Mouse (Mus musculus) neural tube, embryonic 15.5 days (tissue): Measurements from ENCODE around the gene Rmnd1. TPM values are rescaled to one million over a fixed set of nuclear protein-coding genes. Genes with fewer than 3 reads are reported as not detected.

ENCODE experiments used
- ATAC-seq: fragments of 200-750 bp; cut with Nextera tagmentation; 2 replicates; pipeline ENCODE4 v1.8.0; 2017; ENCODE audit warnings: mild to moderate bottlenecking, moderate TSS enrichment, moderate library complexity; ENCODE audit not compliant: low FRiP score
- H3K27ac ChIP-seq: fragments of 300-500 bp; sonication (generic); replicated peaks from 2 replicates; pipeline ENCODE4 v1.5.1; 2015; ENCODE audit warnings: mild to moderate bottlenecking, inconsistent platforms
- H3K27me3 ChIP-seq: fragments of 300-500 bp; sonication (generic); replicated peaks from 2 replicates; pipeline ENCODE4 v1.6.1; 2015; ENCODE audit warnings: inconsistent platforms
- H3K36me3 ChIP-seq: fragments of 300-500 bp; sonication (generic); 2 replicates; pipeline ENCODE4 v1.6.1; 2015; ENCODE audit warnings: inconsistent platforms
- H3K4me1 ChIP-seq: fragments of 300-500 bp; sonication (generic); 2 replicates; pipeline ENCODE4 v1.6.1; 2015; ENCODE audit warnings: inconsistent platforms
- H3K4me2 ChIP-seq: fragments of 300-500 bp; sonication (generic); 2 replicates; pipeline ENCODE4 v1.6.1; 2015; ENCODE audit warnings: inconsistent platforms, mild to moderate bottlenecking, moderate library complexity
- H3K4me3 ChIP-seq: fragments of 300-500 bp; sonication (generic); replicated peaks from 2 replicates; pipeline ENCODE4 v1.5.1; 2015; ENCODE audit warnings: mild to moderate bottlenecking, inconsistent platforms
- H3K9ac ChIP-seq: fragments of 300-500 bp; sonication (generic); replicated peaks from 2 replicates; pipeline ENCODE4 v1.6.1; 2015; ENCODE audit warnings: mild to moderate bottlenecking, inconsistent platforms
- H3K9me3 ChIP-seq: fragments of 300-500 bp; sonication (generic); replicated peaks from 2 replicates; pipeline ENCODE4 v1.6.1; 2016; ENCODE audit warnings: inconsistent platforms
- WGBS: fragments of 180-500 bp; shearing (Covaris S2); methylation state at CpG from one replicate; pipeline ENCODE4 v1.1.7; 2015; ENCODE audit warnings: mixed read lengths; 5-methylcytosine and 5-hydroxymethylcytosine counted together
- polyA plus RNA-seq: library from polyadenylated mRNA; unstranded; fragments of >200 nt; fragmentation: Nextera tagmentation; extraction: Ambion mirVana; gene quantifications from 2 replicates; pipeline ENCODE4 v1.2.1, GENCODE M21; 2015

Gene Rmnd1
- polyA plus RNA-seq, 1 experiment from 2014 or later = 50.9 TPM

DNA sequence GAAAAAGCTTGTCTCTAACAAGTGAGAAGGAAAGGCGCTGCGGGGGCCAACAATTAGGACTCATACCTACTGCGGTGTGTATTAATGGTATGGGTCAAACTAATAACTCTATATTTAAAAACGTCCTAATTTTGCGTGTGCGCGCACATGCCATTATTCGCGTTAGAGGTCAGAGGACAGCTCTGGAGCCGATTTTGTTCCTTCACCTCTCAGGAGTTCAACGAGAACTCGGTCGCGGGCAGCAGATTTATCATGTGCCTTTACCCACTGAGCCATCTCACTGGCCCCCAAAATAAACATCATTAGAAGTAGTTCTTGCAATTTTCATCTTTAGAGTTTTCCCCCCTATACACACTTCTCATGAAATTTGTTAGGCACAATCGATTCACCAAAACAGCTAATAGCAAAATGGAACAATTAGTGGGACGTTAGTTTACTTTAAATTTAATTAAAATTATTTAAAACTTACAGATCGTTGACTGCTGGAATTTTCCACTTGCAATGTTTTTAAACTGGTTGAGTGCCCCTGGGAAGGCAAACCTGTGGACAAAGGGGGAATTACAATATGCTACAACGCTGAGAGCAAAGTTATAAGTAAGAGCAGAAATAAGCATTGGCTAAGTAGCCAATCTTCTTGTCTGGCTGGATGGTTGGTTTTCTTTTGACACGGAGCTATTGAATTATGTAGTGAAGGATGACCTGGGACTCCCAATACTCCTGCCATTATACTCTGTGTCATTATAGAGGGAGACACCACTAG is 988 bp upstream of the Rmnd1 start:
- H3K9me3 ChIP-seq = no peaks in the 10 kb centered on the region
- peak overlapping the region; percentile 61 for H3K4me3 ChIP-seq
- peak overlapping the region; percentile 62 for H3K9ac ChIP-seq
- H3K36me3 ChIP-seq = peaks cover 5% of the 10 kb centered on the region; the same call in 1 of the 2 replicates
- 11% methylated on average over 19 of the region's 19 CpGs for WGBS
- H3K4me2 ChIP-seq = peak overlapping the region; percentile 59
- peaks cover 21% of the 10 kb centered on the region for H3K4me1 ChIP-seq
- peak; percentile 13; the same call in 1 of the 2 replicates for ATAC-seq
- peak overlapping the region; percentile 88 for H3K27ac ChIP-seq
- H3K27me3 ChIP-seq = no peaks in the 10 kb centered on the region

DNA sequence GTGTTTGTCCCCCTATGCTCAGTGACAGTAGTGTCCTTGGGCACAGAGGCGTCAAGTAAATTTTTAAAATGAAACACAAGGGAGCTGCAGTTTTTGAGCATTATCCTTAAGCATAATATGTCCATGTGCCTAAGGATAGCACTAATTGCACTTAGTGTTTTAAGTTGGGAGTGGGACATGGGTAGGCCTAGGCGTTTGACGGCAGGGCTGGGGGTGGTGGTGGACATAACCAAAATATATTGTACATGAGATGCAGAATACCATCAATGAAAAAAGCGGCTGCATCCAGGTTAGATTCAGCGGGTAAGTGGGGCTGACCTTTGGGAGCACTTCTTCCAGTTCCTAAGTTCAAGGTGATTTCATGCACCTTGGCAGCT is 454 bp downstream of the Rmnd1 start:
- peak overlapping the region; percentile 61 for H3K4me3 ChIP-seq
- WGBS = 10% methylated on average over 5 of the region's 5 CpGs
- H3K4me2 ChIP-seq = peak overlapping the region; percentile 73
- H3K27ac ChIP-seq = peak overlapping the region; percentile 81
- H3K4me1 ChIP-seq = peaks cover 21% of the 10 kb centered on the region
- H3K27me3 ChIP-seq = no peaks in the 10 kb centered on the region
- H3K9me3 ChIP-seq = no peaks in the 10 kb centered on the region
- ATAC-seq = peak; percentile 56
- peaks cover 7% of the 10 kb centered on the region for H3K36me3 ChIP-seq
- peak overlapping the region; percentile 58 for H3K9ac ChIP-seq

DNA sequence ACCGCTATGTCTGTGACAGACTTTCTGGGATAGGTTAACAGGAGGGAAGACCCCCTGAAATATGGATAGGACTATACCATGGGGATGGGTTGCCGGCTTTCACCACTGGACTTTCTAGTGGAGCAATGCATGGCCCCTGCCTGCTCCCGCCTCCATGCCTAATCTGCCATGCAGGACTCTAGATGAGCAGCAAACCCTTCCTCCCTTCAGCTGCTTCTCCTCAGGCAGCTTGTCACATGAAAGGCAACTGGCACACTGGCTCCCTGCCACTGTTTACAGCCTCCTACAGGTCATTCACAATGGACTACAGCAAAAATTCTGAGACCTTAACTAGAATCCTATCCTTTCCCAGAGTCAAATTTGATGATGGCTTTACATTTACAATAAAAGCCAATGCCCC is 1.4 kb downstream of the Rmnd1 start:
- H3K36me3 ChIP-seq = peaks cover 16% of the 10 kb centered on the region
- peak overlapping the region; percentile 61 for H3K4me3 ChIP-seq
- peak overlapping the region; percentile 73 for H3K4me2 ChIP-seq
- no peak overlapping the region for H3K27ac ChIP-seq
- no peak overlapping the region; the same call in 1 of the 2 replicates for H3K9ac ChIP-seq
- no peaks in the 10 kb centered on the region for H3K9me3 ChIP-seq
- WGBS = 82% methylated on average over 3 of the region's 3 CpGs
- H3K4me1 ChIP-seq = peaks cover 21% of the 10 kb centered on the region
- no peak for ATAC-seq
- H3K27me3 ChIP-seq = no peaks in the 10 kb centered on the region

DNA sequence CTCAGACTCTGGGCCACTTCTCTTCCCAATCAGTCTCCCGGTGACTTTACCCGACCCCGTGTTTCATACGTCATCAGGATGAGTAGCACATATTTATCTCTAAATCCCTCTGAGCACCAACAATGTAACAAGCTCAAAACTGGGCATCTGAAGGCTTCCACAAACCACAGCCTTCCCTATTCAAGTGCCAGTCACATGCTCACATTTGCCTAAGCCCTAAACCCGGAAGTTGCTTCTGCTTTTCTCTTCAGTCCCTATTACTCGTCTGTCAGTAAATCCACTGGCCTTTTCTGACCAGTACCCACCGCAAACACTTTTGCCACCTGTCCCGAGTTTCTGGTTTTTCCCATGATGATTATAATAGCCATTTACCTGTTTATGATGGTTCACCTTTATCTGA is 1.8 kb downstream of the Rmnd1 start:
- no peak for ATAC-seq
- 89% methylated on average over 8 of the region's 8 CpGs for WGBS
- Histone ChIP-seq H3K9me3 (no peaks in the 10 kb centered on the region), H3K4me2 (no peak overlapping the region), H3K4me3 (0 out of 2 replicates have a peak overlapping the region, but pooled peaks have one; percentile 61), H3K4me1 (peaks cover 21% of the 10 kb centered on the region), H3K27me3 (no peaks in the 10 kb centered on the region), H3K9ac (no peak overlapping the region), H3K27ac (no peak overlapping the region), H3K36me3 (peaks cover 20% of the 10 kb centered on the region)

DNA sequence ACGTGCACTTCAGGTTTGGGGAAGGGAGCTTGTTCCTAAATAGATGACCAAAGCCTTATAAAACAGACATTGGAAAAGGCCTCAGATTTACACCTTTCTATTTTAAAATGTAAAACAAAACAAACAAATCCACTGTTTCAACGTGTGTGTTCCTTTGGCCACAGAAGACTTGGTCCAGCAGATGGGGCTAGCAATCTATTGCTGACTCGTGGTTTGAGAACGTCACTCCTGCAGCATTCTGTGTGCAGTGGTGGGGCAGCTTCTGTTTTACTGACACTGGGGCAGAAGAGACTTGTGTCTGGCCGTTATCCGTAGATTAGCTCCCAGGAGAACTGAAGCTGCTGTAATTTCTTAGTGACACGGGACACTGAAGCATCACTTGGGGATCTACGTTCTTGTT is 6.9 kb downstream of the Rmnd1 start:
- Histone ChIP-seq H3K4me2 (no peak overlapping the region), H3K4me1 (no peaks in the 10 kb centered on the region), H3K36me3 (peaks cover 49% of the 10 kb centered on the region), H3K4me3 (no peak overlapping the region), H3K27me3 (no peaks in the 10 kb centered on the region), H3K9ac (no peak overlapping the region; the same call in 1 of the 2 replicates), H3K27ac (no peak overlapping the region), H3K9me3 (no peaks in the 10 kb centered on the region)
- ATAC-seq = no peak
- WGBS = 70% methylated on average over 8 of the region's 8 CpGs

DNA sequence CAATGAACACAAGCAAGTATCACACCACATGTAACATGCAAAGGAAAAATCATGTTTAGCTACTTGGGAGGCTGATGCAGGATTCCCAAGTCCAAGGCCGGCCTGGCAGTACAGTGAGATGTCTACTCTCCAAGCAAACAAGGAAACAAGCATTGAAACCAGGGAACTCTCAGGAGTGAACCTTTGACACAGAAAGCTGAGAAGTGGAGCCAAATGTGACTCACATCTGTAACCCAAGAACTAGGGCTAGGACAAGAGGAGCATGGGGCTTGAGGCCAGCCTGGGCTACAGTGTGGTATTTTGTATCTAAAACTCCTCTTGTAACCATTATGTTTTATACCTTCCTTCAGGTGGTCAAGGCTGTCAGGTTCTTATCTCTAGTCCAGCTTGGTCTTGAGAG is 25.0 kb downstream of the Rmnd1 start:
- H3K9me3 ChIP-seq = no peaks in the 10 kb centered on the region
- H3K9ac ChIP-seq = no peak overlapping the region
- H3K4me1 ChIP-seq = no peaks in the 10 kb centered on the region
- H3K4me3 ChIP-seq = no peak overlapping the region
- WGBS = 100% methylated on average over 1 of the region's 1 CpGs
- H3K27ac ChIP-seq = no peak overlapping the region
- no peak for ATAC-seq
- no peaks in the 10 kb centered on the region for H3K27me3 ChIP-seq
- H3K4me2 ChIP-seq = no peak overlapping the region
- peaks cover 44% of the 10 kb centered on the region for H3K36me3 ChIP-seq

DNA sequence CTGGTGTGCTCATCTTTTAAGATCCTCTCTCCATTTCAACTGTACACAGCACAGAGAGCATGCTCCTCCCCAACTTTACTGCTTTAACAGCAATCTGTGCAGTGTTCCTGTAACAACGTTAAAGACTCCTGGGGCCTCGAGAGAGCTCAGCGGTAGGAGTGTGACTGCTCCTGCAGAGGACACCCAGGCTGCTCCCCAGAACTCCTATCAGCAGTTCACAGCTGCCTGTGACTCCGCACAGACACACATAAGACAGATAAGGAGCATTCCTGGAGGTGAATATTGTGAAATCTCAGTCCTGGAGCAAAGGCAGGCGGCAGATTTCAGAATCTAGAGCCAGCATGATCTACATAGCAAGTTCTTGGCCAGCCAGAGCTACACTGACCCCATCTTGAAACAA is 26.7 kb downstream of the Rmnd1 start:
- no peak overlapping the region; the same call in 1 of the 2 replicates for H3K27ac ChIP-seq
- H3K4me1 ChIP-seq = no peaks in the 10 kb centered on the region
- H3K4me3 ChIP-seq = no peak overlapping the region
- no peaks in the 10 kb centered on the region for H3K9me3 ChIP-seq
- H3K9ac ChIP-seq = no peak overlapping the region
- no peak overlapping the region for H3K4me2 ChIP-seq
- H3K36me3 ChIP-seq = peaks cover 38% of the 10 kb centered on the region
- 75% methylated on average over 5 of the region's 5 CpGs for WGBS
- peak; percentile 30; the same call in 1 of the 2 replicates for ATAC-seq
- H3K27me3 ChIP-seq = no peaks in the 10 kb centered on the region

DNA sequence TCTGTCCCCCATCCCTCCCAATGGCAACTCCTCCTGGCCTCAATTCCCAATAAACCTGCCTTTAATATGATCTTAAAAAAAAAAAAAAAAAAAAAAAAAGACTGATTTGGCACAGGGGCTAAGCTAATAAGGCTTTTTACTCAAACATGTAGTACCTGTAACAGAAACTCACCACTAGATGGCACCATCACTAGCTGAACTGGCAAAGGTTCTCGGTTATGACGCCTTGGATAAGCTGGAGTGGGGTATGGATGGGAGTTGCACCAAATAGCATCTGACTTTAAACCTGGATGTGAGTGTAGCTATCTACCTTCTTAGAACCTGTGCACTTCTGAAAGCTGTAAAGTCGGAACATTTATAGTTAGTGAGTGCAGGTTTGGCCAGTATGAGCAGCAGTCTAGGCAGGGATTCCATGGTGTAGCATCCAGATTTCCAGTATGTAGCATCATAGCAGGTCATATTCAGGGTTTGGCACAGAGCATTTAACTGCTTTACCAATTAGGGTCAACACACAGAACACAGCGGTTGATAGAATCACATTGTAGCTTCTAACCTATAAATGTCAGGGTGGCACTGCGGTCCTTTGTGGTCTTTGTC is 27.2 kb downstream of the Rmnd1 start:
- no peaks in the 10 kb centered on the region for H3K27me3 ChIP-seq
- no peak overlapping the region for H3K4me2 ChIP-seq
- no peak overlapping the region for H3K9ac ChIP-seq
- whole genome bisulfite sequencing = 60% methylated on average over 5 of the region's 5 CpGs
- H3K4me3 ChIP-seq = no peak overlapping the region
- peaks cover 33% of the 10 kb centered on the region for H3K36me3 ChIP-seq
- no peak overlapping the region; the same call in 1 of the 2 replicates for H3K27ac ChIP-seq
- no peaks in the 10 kb centered on the region for H3K9me3 ChIP-seq
- no peaks in the 10 kb centered on the region for H3K4me1 ChIP-seq
- peak; percentile 52; the same call in 1 of the 2 replicates for ATAC-seq

DNA sequence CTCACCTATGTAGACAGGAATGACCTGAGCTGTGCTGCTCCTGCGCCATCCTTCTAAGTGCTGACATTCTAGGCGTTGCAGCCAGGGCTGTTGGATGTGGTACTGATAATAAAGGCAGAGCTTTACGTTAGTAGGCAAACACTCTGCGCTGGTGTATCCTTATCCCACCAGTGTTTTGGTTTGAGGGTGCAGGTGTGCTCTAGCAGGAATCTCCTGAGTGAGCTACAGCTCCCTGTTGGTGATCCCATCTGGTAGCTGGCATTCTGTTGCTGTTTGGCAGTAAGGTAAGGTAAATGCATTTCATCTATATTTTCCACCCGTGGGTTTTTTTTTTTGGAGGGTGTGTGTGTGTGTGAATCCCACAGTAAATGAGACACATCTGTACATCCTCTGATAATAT is 34.1 kb downstream of the Rmnd1 start:
- Histone ChIP-seq H3K27ac (no peak overlapping the region), H3K36me3 (peaks cover 8% of the 10 kb centered on the region), H3K9ac (no peak overlapping the region), H3K4me2 (no peak overlapping the region), H3K4me1 (peaks cover 14% of the 10 kb centered on the region; the same call in 1 of the 2 replicates), H3K27me3 (no peaks in the 10 kb centered on the region), H3K9me3 (no peaks in the 10 kb centered on the region), H3K4me3 (no peak overlapping the region)
- no peak for ATAC-seq
- WGBS = 79% methylated on average over 5 of the region's 5 CpGs

DNA sequence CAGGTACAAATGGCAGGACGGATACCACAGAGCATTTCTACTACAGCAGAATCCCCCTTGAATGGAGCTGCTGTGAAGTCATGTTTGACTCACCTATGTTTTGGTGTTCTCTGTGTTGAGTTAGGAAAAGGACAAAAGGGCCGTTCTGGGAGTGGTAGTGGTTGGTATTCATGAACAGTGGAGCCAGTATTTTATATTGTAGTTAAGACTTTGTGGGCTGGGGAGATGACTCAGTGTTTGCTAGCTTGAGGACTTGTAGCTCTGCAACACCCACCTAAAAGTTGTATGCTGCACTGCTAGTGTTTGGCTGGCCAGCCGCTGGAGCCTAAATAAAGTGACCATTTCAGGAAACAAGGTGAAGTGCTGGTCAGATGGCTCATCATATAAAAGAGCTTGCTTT is 36.9 kb downstream of the Rmnd1 start:
- H3K4me3 ChIP-seq = no peak overlapping the region
- ATAC-seq = no peak
- no peak overlapping the region for H3K9ac ChIP-seq
- WGBS = 91% methylated on average over 3 of the region's 3 CpGs
- H3K4me2 ChIP-seq = no peak overlapping the region
- peaks cover 30% of the 10 kb centered on the region for H3K4me1 ChIP-seq
- H3K9me3 ChIP-seq = no peaks in the 10 kb centered on the region
- no peak overlapping the region for H3K27ac ChIP-seq
- H3K27me3 ChIP-seq = no peaks in the 10 kb centered on the region
- peaks cover 8% of the 10 kb centered on the region for H3K36me3 ChIP-seq

DNA sequence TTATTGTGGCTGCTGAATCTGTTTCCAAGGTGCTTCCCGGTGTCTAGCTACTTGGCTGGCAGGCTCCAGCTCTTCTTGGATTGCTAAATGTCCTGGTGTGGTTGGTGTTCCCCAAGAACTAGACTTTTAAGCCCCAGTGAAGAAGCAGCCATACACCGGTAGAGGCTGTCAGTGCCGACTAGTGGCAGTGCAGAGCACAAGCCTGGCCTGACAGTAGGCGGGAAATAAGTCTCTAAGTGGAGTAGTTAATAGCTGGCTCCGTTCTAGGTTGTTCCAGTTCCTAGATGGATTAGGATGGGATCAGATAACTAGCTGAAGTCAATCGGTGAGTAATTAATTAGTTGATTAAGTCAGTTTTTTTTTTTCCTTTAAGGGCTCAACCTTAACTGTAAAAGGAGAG is 40.3 kb downstream of the Rmnd1 start:
- H3K27me3 ChIP-seq = no peaks in the 10 kb centered on the region
- peaks cover 2% of the 10 kb centered on the region for H3K36me3 ChIP-seq
- H3K4me3 ChIP-seq = no peak overlapping the region
- H3K4me2 ChIP-seq = 0 out of 2 replicates have a peak overlapping the region, but pooled peaks have one; percentile 5
- ATAC-seq = no peak
- no peaks in the 10 kb centered on the region for H3K9me3 ChIP-seq
- WGBS = 56% methylated on average over 6 of the region's 6 CpGs
- H3K27ac ChIP-seq = no peak overlapping the region
- no peak overlapping the region for H3K9ac ChIP-seq
- peaks cover 43% of the 10 kb centered on the region for H3K4me1 ChIP-seq

DNA sequence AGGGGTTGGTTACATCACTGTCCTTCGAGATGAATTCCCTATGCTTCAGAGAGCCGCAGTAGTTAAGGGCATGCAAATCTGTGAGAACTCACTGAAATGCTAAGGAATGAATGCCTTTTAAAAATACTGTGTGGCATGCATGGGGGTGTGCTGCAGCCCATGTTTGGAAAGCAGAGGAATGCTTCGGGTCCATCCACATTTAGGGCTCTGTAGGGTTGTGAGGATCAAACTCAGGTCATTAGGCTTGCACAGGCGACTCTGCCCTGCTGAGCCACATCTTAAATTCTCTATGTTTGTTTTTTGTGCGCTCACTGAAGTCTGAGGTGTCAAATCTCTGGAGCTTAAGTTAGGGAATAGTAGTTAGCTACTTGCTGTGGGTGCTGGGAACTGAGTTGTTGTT is 41.1 kb downstream of the Rmnd1 start:
- Histone ChIP-seq H3K27ac (no peak overlapping the region), H3K36me3 (no peaks in the 10 kb centered on the region), H3K4me1 (peaks cover 47% of the 10 kb centered on the region), H3K27me3 (no peaks in the 10 kb centered on the region), H3K4me3 (no peak overlapping the region), H3K9me3 (no peaks in the 10 kb centered on the region), H3K9ac (no peak overlapping the region), H3K4me2 (0 out of 2 replicates have a peak overlapping the region, but pooled peaks have one; percentile 5)
- no peak for ATAC-seq
- 77% methylated on average over 5 of the region's 5 CpGs for WGBS
